In genomic region chr3:96576690-96577541, GRCm38 (mm10) we compare ENCODE assay signal across 8 mouse cellular contexts. TPM values are rescaled to one million over a fixed set of nuclear protein-coding genes. Genes with fewer than 3 reads are reported as not detected.
DNase-seq lines count a peak whose midpoint lies in the region; ATAC-seq and TF ChIP-seq lines count a peak whose summit lies in the region.

TSS of gene Gm16253 (plus strand) at chr3:96576984.

- peak within 1 kb of the TSS; percentile 57 for H3K4me2 ChIP-seq in kidney, embryonic 15.5 days

- no peaks in the 10 kb centered on the region for H3K79me3 ChIP-seq in C2C12 (ENCODE audit: low read depth)

- peak; percentile 97 for DNase-seq in heart, embryonic 10.5 days (ENCODE audit: low spot score)
- DNase-seq in liver, adult 2 months (ENCODE audit: extremely low read depth, low read depth, low spot score) = peak; percentile 80
- DNase-seq in splenic B cell, adult 2 months (ENCODE audit: low read depth, low spot score) = peak; percentile 92

- H3K36me3 ChIP-seq in C2C12 (ENCODE audit: control insufficient read depth, insufficient read depth) = no peaks in the 10 kb centered on the region
- no peaks in the 10 kb centered on the region for H3K36me3 ChIP-seq in heart, embryonic 10.5 days
- no peaks in the 10 kb centered on the region for H3K36me3 ChIP-seq in kidney, embryonic 15.5 days
- no peaks in the 10 kb centered on the region for H3K36me3 ChIP-seq in liver, adult 2 months (ENCODE audit: control insufficient read depth, insufficient read depth, low read length)
- H3K36me3 ChIP-seq in splenic B cell, adult 2 months (ENCODE audit: control insufficient read depth, insufficient read depth, low read length, poor library complexity, severe bottlenecking) = no peaks in the 10 kb centered on the region

- peak within 1 kb of the TSS; percentile 98 for H3K27ac ChIP-seq in bone marrow macrophage, adult 2 months (ENCODE audit: insufficient read depth, low read depth, low read length)
- peak within 1 kb of the TSS; percentile 97 for H3K27ac ChIP-seq in embryonic fibroblast, embryonic 13.5 days (ENCODE audit: insufficient read depth, low read length)
- H3K27ac ChIP-seq in heart, embryonic 10.5 days = peak within 1 kb of the TSS; percentile 92
- peak within 1 kb of the TSS; percentile 98 for H3K27ac ChIP-seq in kidney, embryonic 15.5 days
- H3K27ac ChIP-seq in liver, adult 2 months (replicated peaks; ENCODE audit: insufficient read depth, low read depth, low read length) = peak within 1 kb of the TSS; percentile 67

- no peak for TF ChIP-seq CTCF in C2C12 (IDR thresholded peaks at IDR 0.05; ENCODE audit: control insufficient read depth, insufficient read depth, insufficient read length)
- no peak for TF ChIP-seq CTCF in bone marrow macrophage, adult 2 months (IDR thresholded peaks at IDR 0.05; ENCODE audit: low read depth, low read length)
- no peak for TF ChIP-seq CTCF in embryonic fibroblast, embryonic 13.5 days (IDR thresholded peaks at IDR 0.05; ENCODE audit: borderline replicate concordance, insufficient read depth, low read length)
- no peak for TF ChIP-seq CTCF in liver, adult 2 months (IDR thresholded peaks at IDR 0.05; ENCODE audit: low read depth, low read length)

- 16% methylated on average over 17 of the region's 17 CpGs for WGBS in heart, embryonic 10.5 days
- WGBS in kidney, embryonic 15.5 days = 7% methylated on average over 17 of the region's 17 CpGs
- WGBS in liver, adult 2 months = 34% methylated on average over 17 of the region's 17 CpGs

- no peaks in the 10 kb centered on the region for H3K9me3 ChIP-seq in heart, embryonic 10.5 days
- H3K9me3 ChIP-seq in kidney, embryonic 15.5 days (replicated peaks) = no peaks in the 10 kb centered on the region

- peak within 1 kb of the TSS; percentile 18 for H3K4me3 ChIP-seq in C2C12 (ENCODE audit: insufficient read depth, poor library complexity, severe bottlenecking)
- H3K4me3 ChIP-seq in bone marrow macrophage, adult 2 months (ENCODE audit: insufficient read depth, low read length) = peak within 1 kb of the TSS; percentile 55
- no peak within 1 kb of the TSS for H3K4me3 ChIP-seq in embryonic fibroblast, embryonic 13.5 days (ENCODE audit: insufficient read depth, low read length)
- H3K4me3 ChIP-seq in heart, embryonic 10.5 days = peak within 1 kb of the TSS; percentile 41
- H3K4me3 ChIP-seq in kidney, embryonic 15.5 days (replicated peaks) = peak within 1 kb of the TSS; percentile 29
- no peak within 1 kb of the TSS for H3K4me3 ChIP-seq in liver, adult 2 months (ENCODE audit: insufficient read depth, low read depth, low read length)

- no peak for TF ChIP-seq POLR2A in bone marrow macrophage, adult 2 months (IDR thresholded peaks at IDR 0.05; ENCODE audit: borderline replicate concordance, low read depth, low read length)
- TF ChIP-seq POLR2A in embryonic fibroblast, embryonic 13.5 days (IDR thresholded peaks at IDR 0.05; ENCODE audit: low read depth, low read length) = no peak; the same call in 1 of the 2 replicates
- TF ChIP-seq POLR2A in liver, adult 2 months (IDR thresholded peaks at IDR 0.05; ENCODE audit: extremely low read depth, insufficient read depth, low read length) = no peak

- no peaks in the 10 kb centered on the region for H3K79me2 ChIP-seq in C2C12 (ENCODE audit: control insufficient read depth, insufficient read depth)
- no peaks in the 10 kb centered on the region for H3K79me2 ChIP-seq in liver, adult 2 months (ENCODE audit: control insufficient read depth, insufficient read depth, low read length)

- H3ac ChIP-seq in C2C12 (ENCODE audit: control insufficient read depth, insufficient read length, low read depth) = peak within 1 kb of the TSS; percentile 67

- H3K27me3 ChIP-seq in C2C12 (ENCODE audit: control insufficient read depth, insufficient read depth, insufficient read length) = no peaks in the 10 kb centered on the region
- H3K27me3 ChIP-seq in heart, embryonic 10.5 days (ENCODE audit: insufficient read depth, poor library complexity, severe bottlenecking) = no peaks in the 10 kb centered on the region
- peaks cover 5% of the 10 kb centered on the region; the same call in 1 of the 2 replicates for H3K27me3 ChIP-seq in kidney, embryonic 15.5 days
- H3K27me3 ChIP-seq in liver, adult 2 months (ENCODE audit: control insufficient read depth, insufficient read depth, low read length) = no peaks in the 10 kb centered on the region
- H3K27me3 ChIP-seq in splenic B cell, adult 2 months (ENCODE audit: control insufficient read depth, insufficient read depth, low read length, poor library complexity, severe bottlenecking) = no peaks in the 10 kb centered on the region

- peak; percentile 94 for ATAC-seq in kidney, embryonic 15.5 days (replicated peaks; ENCODE audit: low FRiP score)
- ATAC-seq in monocyte, adult 5-6 weeks (replicated peaks; ENCODE audit: insufficient number of reproducible peaks, low FRiP score, low TSS enrichment, poor library complexity, severe bottlenecking) = peak; percentile 84

- peaks cover 37% of the 10 kb centered on the region for H3K4me1 ChIP-seq in bone marrow macrophage, adult 2 months (ENCODE audit: control insufficient read depth, insufficient read depth, low read length)
- H3K4me1 ChIP-seq in embryonic fibroblast, embryonic 13.5 days (ENCODE audit: control insufficient read depth, insufficient read depth, low read length) = peaks cover 9% of the 10 kb centered on the region
- H3K4me1 ChIP-seq in heart, embryonic 10.5 days = peaks cover 73% of the 10 kb centered on the region
- peaks cover 56% of the 10 kb centered on the region for H3K4me1 ChIP-seq in kidney, embryonic 15.5 days
- H3K4me1 ChIP-seq in liver, adult 2 months (ENCODE audit: control insufficient read depth, insufficient read depth, low read length) = peaks cover 37% of the 10 kb centered on the region

- H3K9ac ChIP-seq in kidney, embryonic 15.5 days = peak within 1 kb of the TSS; percentile 29; the same call in 1 of the 2 replicates
- H3K9ac ChIP-seq in liver, adult 2 months (ENCODE audit: low read depth, low read length) = peak within 1 kb of the TSS; percentile 38

TF ChIP-seq in C2C12, 6 proteins besides CTCF, POLR2A, EP300 and RAD21:
- TF ChIP-seq MYOG (IDR thresholded peaks at IDR 0.05; ENCODE audit: control insufficient read depth, extremely low read depth, insufficient read length) = no peak
- TF ChIP-seq MAX (IDR thresholded peaks at IDR 0.05) = peak; percentile 96
TF ChIP-seq in C2C12: peak in this region for 1.

RNA-seq across cellular contexts. Expression of gene Gm16253, which starts in this region (rescaled TPM):
- 0.20 TPM for polyA plus RNA-seq in C2C12 (2012; fragmentation: generic; extraction: Trizol)
- not detected in 2 replicates for polyA plus RNA-seq in bone marrow macrophage, adult 2 months (2012; ENCODE audit: insufficient read depth, insufficient read length, missing spikeins)
- not detected in 2 replicates for polyA plus RNA-seq in embryonic fibroblast, embryonic 13.5 days (2011; ENCODE audit: insufficient read length, low read depth, missing spikeins)
- 0.88 and 2.8 TPM in 2 replicates for polyA plus RNA-seq in heart, embryonic 10.5 days (2016; fragmentation: Nextera tagmentation; extraction: Ambion mirVana)
- polyA plus RNA-seq in kidney, embryonic 15.5 days (2015; fragmentation: Nextera tagmentation; extraction: Ambion mirVana) = 2.1 TPM in 2 replicates
- not detected in 2 replicates for total RNA-seq in liver, adult 2 months (2014; rRNA removed)
- not detected in 2 replicates for polyA plus RNA-seq in liver, adult 2 months (2012; rRNA removed)
- not detected in 3 replicates for total RNA-seq in monocyte, adult 5-6 weeks (2017)

Comparison
In these comparisons a context has a peak if more than half of its experiments do, and no peak if none do; other contexts are left out.
1. Peak in DNase-seq, H3K27ac ChIP-seq and H3K9ac ChIP-seq in liver, adult 2 months; RNA of the gene not detected or under 1 TPM.
2. Peak in ATAC-seq in monocyte, adult 5-6 weeks; RNA of the gene not detected or under 1 TPM.
3. H3K4me3 ChIP-seq: peak in C2C12 (single experiment), bone marrow macrophage, adult 2 months (single experiment), heart, embryonic 10.5 days (single experiment) and kidney, embryonic 15.5 days (single experiment); none in embryonic fibroblast, embryonic 13.5 days (single experiment) and liver, adult 2 months (single experiment).
4. Peak in every context shown above with its lines, with median percentiles within 50 percentile points of each other: H3K27ac ChIP-seq and DNase-seq.